Mouse (Mus musculus) heart, adult 18-20 months (tissue): Measurements from ENCODE around the gene Zswim5. TPM values are rescaled to one million over a fixed set of nuclear protein-coding genes. Genes with fewer than 3 reads are reported as not detected.
A peak's percentile ranks its signal among the peaks of the same experiment; 100 is the strongest.
"Not testable (repeated sequence)": the region's sequence is repeated elsewhere in the genome, so short reads cannot be mapped to it uniquely, and the experiment has no call there.

Experiments used
- DNase-seq, 2 experiments: peaks; one replicate each; pipeline ENCODE4 v3.0.0; 2021 to 2022; ENCODE audit warnings: mixed read lengths in 1 of 2
- long read RNA-seq, 2 experiments: library from polyadenylated mRNA; stranded (forward); transcript quantifications; one replicate each; pipeline ENCODE4 v2.0.0; 2021
- total RNA-seq, 2 experiments: library from RNA; stranded (reverse); gene quantifications; 2 replicates each; pipeline ENCODE4 v1.2.3; 2021

Gene Zswim5
- total RNA-seq = 1 to 10 TPM in 1 of 2 experiments, under 1 TPM in 1; 0.98 to 1.0 TPM
- long read RNA-seq, experiment 1 = 0 reads
- long read RNA-seq, experiment 2, partial matches to known transcripts = 1 of 1 reads
- long read RNA-seq, experiment 2, other reads (novel, unspliced or antisense) = 0 of 1 reads

DNA sequence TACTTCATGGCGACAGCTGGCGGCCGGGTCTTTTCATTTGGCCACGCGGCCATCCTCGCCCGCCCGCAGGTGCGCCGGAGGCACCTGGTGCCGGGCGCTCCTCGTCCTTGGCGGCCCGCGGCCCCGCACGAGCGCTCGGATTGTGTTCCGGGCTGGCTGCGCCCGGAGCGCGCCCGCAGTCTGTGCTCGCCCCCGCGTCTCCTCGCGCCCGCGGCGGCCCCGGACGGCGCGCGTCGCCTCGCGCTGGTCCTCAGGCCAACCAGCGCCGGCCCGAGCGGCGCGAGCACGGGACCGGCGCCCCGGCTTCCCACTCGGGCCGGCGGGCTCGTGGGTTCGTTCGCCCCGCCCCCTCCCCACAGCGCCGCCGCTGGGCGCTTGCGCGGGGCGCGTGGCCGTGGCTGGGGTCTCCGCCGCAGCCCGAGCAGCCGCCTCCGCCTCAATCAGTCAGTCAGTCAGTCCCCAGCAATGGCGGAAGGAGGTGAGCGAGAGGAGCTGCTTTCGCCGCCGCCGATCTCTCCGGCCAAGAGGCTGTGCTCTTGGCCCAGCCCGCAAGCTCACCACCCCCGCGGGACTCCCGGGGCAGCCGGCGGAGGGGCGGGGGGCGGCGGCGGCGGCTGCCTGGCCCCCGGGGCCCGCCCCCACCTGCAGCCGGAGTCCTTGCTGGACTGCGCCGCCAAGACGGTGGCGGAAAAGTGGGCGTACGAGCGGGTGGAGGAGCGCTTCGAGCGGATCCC lies at the start of gene Zswim5:
Gene Zswim5 (plus strand): TSS at position 382 of the 734 bp plus-strand sequence.
- peak; percentile 65 to 73 for DNase-seq

DNA sequence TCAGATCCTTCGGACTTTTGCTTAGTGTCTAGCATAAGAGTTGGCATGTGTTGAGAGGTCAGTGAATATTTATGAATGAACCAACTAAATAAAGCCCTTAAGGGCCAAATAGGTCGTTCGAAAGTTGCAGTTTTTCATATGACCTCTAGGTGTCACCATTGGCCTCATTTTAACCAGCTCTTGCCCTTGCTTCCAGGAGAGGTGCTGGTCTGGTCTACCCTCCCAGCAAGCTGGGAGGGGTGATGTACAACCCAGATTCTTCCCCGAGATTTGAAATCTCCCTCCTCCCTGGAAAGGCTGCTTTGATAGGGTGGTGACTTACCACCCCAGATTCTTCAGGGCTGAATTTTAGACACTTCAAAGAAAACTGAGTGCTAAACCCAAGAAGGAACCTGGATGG lies 49.4 kb upstream of the Zswim5 start:
- peak; percentile 44 to 50 for DNase-seq

DNA sequence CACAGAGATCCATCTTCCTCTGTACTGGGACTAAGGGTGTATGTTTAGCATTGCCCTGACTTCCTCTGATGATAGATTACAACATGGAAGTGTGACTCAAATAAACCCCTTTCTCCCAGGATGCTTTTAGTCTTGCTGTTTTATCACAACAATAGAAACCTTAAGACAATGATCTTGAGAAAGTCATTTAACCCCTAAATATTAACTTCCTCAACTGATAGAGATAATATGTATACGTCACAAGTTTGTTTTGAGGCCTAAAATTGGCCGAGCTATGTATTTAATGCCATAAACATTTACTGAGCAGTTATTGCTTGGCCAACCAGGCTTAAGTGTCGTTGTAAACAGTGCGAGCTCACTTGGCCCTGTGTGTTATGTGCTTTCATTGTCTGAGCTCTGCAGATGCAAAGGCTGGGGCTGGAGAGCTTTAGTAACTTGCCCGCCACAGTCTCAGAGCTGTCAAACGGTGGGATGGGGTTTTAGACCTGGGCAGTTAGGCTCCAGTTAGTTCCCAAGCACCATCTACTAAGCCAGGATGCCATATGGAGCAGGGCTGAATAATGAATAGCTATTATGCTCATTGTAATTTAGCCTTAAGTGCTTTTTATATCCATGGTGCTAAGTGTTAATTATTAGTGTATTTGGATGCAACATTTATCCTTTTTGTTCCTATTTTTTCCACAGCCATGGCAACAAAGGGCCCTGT lies 47.7 kb upstream of the Zswim5 start:
- DNase-seq = no peak

DNA sequence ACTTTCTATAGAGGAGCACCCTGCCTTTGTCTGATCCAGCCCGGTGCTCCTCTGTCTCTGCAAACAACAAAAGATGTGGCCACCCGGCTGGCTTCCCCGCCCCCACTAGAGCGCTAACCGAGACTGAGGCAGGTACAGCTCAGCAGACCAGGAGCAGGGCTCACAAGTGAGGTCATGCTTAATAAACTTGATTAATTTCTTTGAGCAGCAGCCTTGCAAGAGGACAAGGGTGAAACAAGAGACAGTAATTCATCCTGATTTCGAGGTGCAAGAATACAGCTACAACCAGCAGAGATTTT lies 47.2 kb upstream of the Zswim5 start:
- no peak for DNase-seq

DNA sequence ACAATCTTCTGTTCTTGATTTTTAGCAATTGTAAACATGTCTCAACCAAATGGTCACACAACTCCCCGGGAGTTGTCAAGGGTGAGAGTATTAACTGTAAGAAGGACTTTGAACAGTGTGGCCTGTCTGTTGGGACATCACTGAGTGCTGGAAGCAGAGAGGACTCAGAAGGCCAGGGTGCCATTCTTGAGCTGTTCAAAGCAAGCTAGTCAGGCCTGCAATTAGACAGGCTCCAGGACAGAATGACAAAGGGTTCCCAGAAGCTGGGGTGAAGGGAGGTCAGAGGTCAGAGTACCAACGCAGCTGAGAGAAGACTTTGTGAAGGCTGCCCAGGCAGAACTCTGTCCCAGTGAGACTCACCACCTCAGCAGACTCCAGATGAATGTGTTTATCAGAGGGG lies 38.2 kb upstream of the Zswim5 start:
- DNase-seq = no peak

DNA sequence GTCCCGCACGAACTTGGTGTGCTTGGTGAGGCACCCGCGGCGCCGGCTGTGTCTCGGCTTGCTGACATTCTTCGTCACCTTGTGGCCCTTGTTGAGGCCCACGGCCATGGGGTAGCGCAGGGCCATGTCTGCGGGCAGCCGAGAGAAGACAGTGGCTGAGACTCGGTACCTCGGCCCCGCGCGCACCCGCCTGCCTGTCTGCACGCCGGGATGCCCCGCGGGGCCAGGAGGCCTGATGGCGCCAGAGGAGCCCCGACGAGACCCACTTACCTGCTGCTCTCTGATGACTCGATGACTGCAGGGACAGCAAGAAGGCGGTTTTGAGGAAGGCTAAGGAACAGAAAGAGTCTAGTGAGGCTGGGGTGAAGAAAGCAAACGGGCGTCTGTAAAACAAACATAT lies 37.1 kb upstream of the Zswim5 start:
- DNase-seq = not testable (repeated sequence)

DNA sequence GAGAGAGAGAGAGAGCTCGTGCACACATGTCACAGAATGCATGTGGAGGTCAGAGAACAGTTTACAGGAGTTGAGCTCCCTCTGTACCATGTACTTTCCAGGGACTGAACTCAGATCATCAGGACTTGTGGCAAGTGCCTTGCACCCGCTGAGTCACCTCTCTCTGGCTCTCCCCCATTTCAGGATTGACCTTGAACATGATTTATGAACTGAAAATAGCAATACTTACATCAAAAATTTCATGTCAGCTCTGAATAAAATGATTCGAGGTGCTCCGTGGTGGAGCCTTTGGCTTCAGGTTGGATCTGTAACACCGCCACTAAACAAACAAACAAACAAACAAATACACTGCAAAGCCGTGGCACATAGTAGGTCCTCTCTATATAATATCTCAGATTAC lies 36.3 kb upstream of the Zswim5 start:
- no peak for DNase-seq

DNA sequence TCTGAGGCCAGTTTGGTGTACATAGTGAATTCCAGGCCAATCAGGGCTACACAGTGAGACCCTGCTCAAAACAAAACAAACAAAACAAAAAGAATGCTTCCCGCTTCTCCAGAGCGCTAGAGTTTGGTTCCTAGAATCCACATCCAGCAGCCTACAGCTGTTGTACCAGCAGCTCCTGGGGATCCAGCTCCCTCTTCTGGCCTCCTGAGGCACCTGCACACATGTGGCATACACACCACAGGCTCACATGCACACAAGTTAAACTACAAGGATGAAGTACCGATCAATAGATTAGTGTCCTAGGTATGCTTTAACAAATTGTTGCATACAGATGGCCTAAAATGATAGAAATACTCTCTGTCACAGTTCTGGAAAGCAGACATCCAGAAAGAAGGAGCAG lies 32.9 kb upstream of the Zswim5 start:
- DNase-seq = no peak

DNA sequence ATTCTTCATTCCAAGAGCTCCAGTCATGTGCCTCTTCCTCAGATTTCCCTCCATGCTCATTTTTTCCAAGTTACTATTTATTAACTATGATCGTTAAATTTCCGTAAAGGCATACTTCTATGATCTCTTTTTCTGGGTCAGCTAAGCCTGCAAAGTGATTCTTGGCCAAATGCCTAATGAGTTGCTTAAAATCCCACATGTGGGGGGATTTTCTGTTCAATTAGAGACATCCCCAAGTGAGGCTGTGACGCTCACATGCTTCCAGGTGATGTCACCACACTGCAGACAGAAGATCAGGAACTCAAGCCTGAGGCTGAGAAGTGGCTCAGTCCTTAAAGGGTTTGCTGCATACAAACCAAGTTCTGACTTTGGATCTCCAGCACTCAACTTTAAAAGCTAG lies 27.3 kb upstream of the Zswim5 start:
- DNase-seq = no peak

DNA sequence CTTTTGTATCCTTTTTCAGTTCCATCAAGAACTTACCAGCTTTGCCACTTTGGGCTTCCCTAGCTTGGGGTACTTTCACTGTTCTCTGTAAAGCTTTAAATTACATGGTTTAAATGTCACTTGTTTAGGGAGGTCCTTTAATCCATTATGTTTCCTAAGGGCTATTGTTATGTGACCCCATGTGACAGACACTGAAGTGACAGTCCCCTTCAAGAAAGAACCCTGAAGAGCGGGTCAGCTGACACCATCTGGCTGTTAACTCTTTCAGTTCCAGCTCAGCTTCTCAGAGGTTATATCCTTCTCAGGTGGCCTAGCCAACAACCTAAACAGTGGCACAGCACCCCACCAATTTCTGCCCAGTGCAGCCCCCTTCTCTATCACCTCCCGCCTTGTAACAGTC lies 22.9 kb upstream of the Zswim5 start:
- DNase-seq = no peak

DNA sequence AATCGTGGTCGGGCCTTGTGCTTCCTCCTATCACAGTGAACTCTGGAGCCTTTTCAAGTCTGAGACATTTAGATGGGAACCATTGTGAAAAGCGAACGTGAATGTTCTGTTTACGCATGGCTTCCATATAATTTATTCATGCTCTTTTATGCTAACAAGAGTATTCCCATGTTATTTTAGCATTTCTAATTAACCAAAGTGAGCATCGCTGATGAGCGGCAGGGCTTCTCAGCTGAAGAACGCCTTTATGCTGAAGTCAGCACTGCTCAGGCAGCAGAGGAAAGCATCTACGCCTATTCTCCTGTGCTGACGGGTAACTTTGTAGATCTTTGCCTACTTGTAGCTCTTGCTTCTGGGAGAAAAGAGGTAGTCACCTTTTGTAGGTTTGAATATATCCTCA lies 20.0 kb upstream of the Zswim5 start:
- no peak for DNase-seq

DNA sequence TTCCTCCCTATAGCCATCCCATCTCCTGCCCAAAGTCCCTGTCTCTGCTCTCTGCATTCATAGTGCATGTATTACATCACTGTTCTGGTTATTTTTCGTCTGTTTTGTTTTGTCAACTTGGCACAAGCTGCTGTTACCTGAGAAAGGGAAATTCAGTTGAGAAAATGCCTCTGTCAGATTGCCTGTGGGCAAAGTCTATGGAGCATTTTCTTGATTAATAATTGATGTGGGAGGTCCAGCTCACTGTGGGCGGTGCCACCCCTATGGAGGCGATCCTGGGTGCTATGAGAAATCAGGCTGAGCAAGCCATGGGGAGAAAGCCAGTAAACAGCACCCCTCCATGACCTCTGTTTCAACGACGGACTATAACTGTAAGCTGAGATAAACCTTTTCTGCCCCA lies 17.5 kb upstream of the Zswim5 start:
- no peak for DNase-seq

DNA sequence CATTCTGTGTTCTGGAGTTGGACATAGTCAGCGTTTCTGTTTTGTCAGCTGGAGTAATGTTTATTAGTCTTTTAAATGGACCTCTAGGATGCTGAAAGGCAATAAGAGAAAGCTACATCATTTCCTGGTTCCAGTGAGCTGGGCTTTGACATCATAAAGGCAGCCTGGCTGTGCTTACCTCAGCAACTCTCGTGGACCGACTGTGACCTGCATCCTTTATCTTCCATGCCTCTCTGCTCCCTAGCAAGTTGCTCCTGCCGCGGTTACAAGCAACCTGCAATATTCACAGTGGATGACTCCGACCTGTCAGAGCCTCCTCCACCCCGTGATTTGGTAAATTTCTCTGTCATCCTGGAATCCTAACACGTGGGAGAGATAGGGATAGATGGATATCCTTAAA lies 15.2 kb upstream of the Zswim5 start:
- DNase-seq = no peak

DNA sequence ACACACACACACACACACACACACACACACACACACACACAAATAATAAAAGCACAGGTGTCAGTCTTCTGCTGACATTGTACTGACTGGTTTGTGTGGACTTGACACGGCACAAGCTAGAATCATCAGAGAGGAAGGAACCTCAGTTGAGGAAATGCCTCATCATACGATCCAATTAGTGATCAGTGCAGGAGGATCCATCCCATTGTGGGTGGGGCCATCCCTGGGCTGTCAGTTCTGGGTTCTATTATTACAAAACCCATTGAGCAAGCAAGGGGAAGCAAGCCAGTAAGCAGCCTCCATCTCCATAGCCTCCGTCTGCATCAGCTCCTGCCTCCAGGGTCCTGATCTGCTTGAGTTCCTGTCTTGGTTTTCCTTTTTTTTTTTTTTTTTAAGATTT lies 7.3 kb upstream of the Zswim5 start:
- no peak for DNase-seq

DNA sequence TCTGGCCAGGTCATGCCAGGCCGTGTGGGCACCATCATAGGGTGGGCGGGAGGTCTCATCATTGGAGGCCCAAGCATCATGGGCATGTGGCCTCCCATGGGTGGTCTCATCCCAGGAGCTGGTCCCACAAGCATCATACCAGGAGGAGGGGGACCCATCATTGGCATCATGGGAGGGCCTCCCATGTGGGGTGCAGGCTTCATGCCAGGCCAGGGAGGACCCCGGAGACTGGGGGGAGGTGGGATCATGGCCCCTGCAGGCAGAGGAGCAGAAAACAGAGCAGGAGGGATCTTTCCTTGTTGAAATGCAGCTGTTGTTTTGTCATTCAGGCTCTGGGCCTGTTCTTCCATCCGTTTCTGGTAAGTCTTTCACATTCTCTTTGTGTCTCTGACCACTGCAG lies 2.6 kb upstream of the Zswim5 start:
- DNase-seq = no peak

DNA sequence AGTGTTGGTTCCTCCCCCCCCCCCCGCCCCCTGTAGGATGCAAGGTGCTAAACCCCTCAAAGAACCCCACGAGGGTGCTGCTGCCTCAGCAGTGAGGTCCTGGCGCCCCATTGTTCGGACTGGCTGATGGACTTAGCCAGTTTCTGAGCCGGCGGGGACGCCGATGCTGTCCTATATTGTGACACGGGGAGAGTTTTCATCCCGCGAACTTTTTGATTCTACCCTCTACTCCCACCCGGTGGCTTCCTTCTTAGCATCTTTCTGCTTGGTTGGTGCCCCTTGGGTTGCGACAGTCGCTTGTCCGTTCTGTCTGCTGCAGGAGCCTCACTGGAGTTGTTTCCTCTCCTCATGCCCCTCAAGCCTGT lies 564 bp upstream of the Zswim5 start:
- peak in 1 of 2 experiments; percentile 9 for DNase-seq

DNA sequence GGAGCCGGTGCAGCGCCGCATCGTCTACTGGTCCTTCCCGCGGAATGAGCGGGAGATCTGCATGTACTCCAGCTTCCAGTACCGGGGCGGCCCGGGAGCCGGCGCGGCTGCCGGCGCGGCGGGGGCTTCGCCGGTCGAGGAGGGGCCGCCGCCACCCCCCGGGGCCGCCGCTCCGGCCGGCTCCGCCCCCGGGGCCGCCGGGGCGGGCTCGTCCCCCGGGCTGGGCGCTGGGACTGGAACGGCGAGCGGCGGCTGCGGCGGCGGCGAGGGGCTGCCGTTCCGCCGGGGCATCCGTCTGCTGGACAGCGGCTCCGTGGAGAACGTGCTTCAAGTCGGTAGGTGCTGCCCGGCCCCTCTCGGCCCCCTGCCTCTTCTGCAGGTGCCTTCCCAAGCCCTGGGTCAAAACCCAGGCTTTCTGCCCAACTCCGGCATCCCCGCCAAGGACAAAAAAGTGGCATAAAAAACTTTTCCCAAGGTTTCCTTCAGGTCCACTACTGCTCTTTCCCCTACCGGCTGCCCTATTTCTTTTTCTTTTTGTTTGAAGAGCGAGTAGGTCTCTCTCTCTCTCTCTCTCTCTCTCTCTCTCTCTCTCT lies 649 bp downstream of the Zswim5 start:
- peak; percentile 13 to 40 for DNase-seq

DNA sequence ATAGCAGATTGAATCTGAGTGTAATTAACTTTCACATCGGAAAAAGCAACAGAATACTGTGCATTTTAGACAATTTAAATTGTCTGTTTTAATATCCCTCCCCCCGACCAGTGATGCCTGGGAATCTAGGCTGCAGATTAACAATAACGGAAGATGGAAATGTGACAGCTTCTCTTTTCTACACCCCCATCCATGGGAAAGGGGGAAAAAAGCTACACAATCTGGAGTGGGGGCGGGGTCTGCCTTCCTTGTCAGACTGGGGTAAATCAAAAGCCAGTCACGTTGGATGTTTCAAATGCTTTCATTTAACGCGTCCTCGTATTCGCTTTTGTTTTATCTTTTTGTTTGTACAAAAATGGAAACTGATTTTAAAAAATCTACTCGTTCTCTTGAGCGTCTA lies 1.3 kb downstream of the Zswim5 start:
- DNase-seq = peak in 1 of 2 experiments; percentile 18

DNA sequence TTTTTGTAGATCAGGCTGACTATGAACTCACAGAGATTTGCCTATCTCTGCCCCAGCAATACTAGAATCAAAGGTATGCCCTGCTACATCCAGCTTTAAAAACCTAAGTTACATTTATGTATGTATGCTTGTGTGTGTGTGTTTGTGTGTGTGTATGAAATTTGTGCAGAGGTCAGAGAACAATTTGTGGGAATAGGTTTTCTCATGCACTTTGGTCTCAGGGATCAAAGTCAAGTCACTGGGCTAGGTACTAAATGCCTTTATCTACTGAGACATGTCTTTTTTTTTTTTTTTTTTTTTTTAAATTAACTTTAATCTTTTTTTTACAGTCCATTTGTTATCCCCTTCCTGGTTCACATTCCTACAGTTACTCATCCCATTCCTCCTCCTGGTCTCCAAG lies 5.5 kb downstream of the Zswim5 start:
- no peak for DNase-seq

DNA sequence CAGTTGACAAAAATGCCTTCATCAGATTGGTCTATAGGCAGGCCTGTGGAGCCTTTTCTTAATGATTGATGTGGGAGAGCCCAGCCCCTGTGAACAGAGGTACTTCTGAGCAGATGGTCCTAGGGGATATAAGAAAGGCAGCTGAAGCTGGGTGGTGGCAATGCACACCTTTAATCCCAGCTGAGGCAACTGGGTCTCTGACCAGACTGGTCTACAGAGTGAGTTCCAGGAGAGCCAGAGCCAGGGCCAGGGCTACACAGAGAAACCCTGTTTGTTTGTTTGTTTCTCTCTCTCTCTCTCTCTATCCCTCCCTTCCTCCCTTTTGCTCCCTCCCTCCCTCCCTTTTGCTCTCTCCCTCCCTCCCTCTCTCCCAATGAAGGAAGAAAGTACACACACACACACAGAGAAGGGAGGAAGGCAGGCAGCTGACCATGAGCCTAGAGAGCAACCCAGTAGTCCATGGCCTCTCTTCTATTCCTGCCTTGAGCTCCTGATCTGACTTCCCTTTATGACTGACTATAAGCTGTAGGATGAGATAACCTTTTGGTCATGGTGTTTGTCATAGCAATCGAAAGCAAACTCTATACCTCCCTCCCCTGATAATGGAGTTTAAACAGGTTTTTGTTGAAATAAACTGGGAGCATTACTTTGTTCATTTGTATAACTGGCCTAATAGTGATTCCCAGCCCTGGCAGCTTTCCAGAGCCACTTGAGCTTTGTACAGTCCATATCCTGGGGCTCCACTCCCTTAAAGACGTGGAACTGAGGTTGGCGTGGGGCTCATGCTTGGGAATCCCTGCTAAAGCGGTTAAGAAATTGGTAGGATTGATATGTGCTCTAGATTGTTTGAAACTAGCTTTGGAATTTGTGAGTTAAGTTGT lies 17.3 kb downstream of the Zswim5 start:
- peak in 1 of 2 experiments; percentile 7 for DNase-seq

DNA sequence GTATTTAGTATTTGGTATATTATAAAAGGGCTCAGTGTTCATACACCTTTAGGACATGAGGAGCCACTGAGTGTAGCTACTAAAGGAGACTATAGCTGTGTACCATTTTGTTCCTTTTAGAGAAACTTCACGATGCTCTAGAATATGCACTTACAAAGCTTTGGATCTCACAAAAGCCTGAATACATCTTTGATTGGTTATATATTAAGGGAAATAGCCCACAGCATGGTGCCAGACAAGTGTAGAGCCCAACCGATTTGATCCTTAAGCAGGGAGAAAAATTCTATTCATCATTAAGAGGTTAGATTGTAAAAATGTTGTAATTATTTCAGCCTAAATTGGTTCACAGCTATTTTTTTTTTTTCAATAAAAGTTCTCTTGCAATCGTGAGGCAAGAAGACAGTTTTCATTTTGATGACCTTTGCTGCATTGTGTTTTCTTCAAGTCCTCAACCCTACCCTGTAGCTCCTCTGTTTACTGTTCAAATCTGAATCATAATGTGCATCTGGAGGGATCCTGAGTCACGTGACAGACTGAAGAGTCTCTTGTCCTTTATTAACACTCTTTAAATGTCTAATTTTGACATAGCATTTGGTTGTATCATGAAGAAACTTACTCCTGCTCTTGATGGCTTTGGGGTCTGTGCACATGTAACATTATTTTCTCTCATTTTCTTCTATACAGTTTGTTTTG lies 33.5 kb downstream of the Zswim5 start:
- no peak for DNase-seq

DNA sequence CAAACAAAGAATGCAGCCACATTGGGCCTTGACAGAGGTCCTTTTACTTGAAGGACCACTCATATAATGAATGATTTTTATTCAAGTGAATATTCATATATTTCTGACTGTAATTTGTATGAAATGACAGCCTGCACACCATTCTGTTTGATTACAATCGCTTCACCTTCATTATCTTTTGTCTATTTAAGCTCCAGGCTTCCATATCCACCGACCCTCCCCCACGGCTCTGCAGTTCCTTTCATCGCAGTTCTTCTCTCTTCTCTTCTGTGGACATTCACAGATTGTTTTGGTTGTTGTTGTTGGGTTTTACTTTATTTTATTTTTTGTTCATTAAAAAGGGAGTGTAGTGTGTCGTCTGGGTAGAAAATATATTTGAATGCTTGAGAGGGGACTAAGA lies 34.0 kb downstream of the Zswim5 start:
- no peak for DNase-seq
